Mouse (Mus musculus) ES-E14 (cell line): ENCODE results near the gene Maff.

ENCODE experiments used
- CHD2 ChIP-seq: IDR thresholded peaks from 2 replicates; pipeline ENCODE4 v1.6.1; 2014; ENCODE audit warnings: mild to moderate bottlenecking, low read depth, low read length, inconsistent platforms
- HCFC1 ChIP-seq: IDR thresholded peaks from 2 replicates; pipeline ENCODE4 v1.6.1; 2012; ENCODE audit warnings: low read length, inconsistent platforms, borderline replicate concordance; ENCODE audit not compliant: insufficient read depth
- MAFK ChIP-seq: IDR thresholded peaks from 2 replicates; pipeline ENCODE4 v1.6.1; 2014; ENCODE audit warnings: mild to moderate bottlenecking, low read depth, low read length, inconsistent platforms; ENCODE audit not compliant: insufficient read depth
- ZC3H11A ChIP-seq: IDR thresholded peaks from 2 replicates; pipeline ENCODE4 v1.6.1; 2012; ENCODE audit warnings: low read depth, mild to moderate bottlenecking, inconsistent platforms, low read length, borderline replicate concordance
- ZNF384 ChIP-seq: IDR thresholded peaks from 2 replicates; pipeline ENCODE4 v1.6.1; 2012; ENCODE audit warnings: low read depth, low read length, inconsistent platforms

GRCm38 (mm10) chr15:79322991-79323790 lies 23.2 kb upstream of the Maff start:
- TF ChIP-seq ZC3H11A, result no peak
- TF ChIP-seq ZNF384, result no peak
- no peak for TF ChIP-seq MAFK
- TF ChIP-seq CHD2, result no peak
- no peak for TF ChIP-seq HCFC1
